Mouse (Mus musculus) T-helper 1 cell (primary cell): ENCODE results near the gene Glrx5.

Experiments
- in situ Hi-C: fragments of 300-600 bp; cut with MboI, MseI; formaldehyde crosslinking; loops from one replicate; pipeline ENCODE4 v1.15.1; 2025; ENCODE audit warnings: high pct_unique_total_duplicates

The Glrx5 gene

GRCm38 (mm10) chr12:105027323-105027991, 5.0 kb upstream of the Glrx5 start:
- in situ Hi-C loops, result no loop called here

GRCm38 (mm10) chr12:105029890-105030289, 2.6 kb upstream of the Glrx5 start:
- in situ Hi-C loops, result loop anchor here (10.0 kb wide), 2 partner anchors 285 to 965 kb away; no protein-coding TSS in a partner anchor

- in situ Hi-C loops, result loop anchor here (10.0 kb wide), 2 partner anchors 287 to 967 kb away; no protein-coding TSS in a partner anchor
Measured at GRCm38 (mm10) chr12:105031081-105032058, 1.1 kb upstream of the Glrx5 start.

GRCm38 (mm10) chr12:105032832-105033775, 616 bp downstream of the Glrx5 start:
- in situ Hi-C loops, result loop anchor here (10.0 kb wide), 2 partner anchors 288 to 968 kb away; no protein-coding TSS in a partner anchor

- in situ Hi-C loops, result loop anchor here (10.0 kb wide), 2 partner anchors 289 to 969 kb away; no protein-coding TSS in a partner anchor
Measured at GRCm38 (mm10) chr12:105034130-105034769, 1.8 kb downstream of the Glrx5 start.

- in situ Hi-C loops, result loop anchor here (10.0 kb wide), 2 partner anchors 293 to 973 kb away; no protein-coding TSS in a partner anchor
Measured at GRCm38 (mm10) chr12:105038211-105038610, 5.7 kb downstream of the Glrx5 start.

- in situ Hi-C loops, result loop anchor here (10.0 kb wide), 2 partner anchors 294 to 974 kb away; no protein-coding TSS in a partner anchor
Measured at GRCm38 (mm10) chr12:105038918-105039317, 6.4 kb downstream of the Glrx5 start.

- in situ Hi-C loops, result loop anchor here (10.0 kb wide), 2 partner anchors 295 to 975 kb away; no protein-coding TSS in a partner anchor
Measured at GRCm38 (mm10) chr12:105039578-105040289, 7.2 kb downstream of the Glrx5 start.

GRCm38 (mm10) chr12:105040950-105041349, 8.5 kb downstream of the Glrx5 start:
- in situ Hi-C loops, result no loop called here

- in situ Hi-C loops, result no loop called here
Measured at GRCm38 (mm10) chr12:105043081-105043480, 10.6 kb downstream of the Glrx5 start.

- in situ Hi-C loops, result no loop called here
Measured at GRCm38 (mm10) chr12:105044775-105045174, 12.3 kb downstream of the Glrx5 start.

- in situ Hi-C loops, result no loop called here
Measured at GRCm38 (mm10) chr12:105048301-105048863, 15.9 kb downstream of the Glrx5 start.

GRCm38 (mm10) chr12:105049813-105050212, 17.3 kb downstream of the Glrx5 start:
- in situ Hi-C loops, result loop anchor here (5.0 to 10.0 kb wide), 3 partner anchors 52 to 375 kb away; partner anchors contain the start of gene Tcl1b5

- in situ Hi-C loops, result loop anchor here (5.0 to 10.0 kb wide), 3 partner anchors 51 to 374 kb away; partner anchors contain the start of gene Tcl1b5
Measured at GRCm38 (mm10) chr12:105050898-105051297, 18.4 kb downstream of the Glrx5 start.

- in situ Hi-C loops, result loop anchor here (5.0 to 10.0 kb wide), 3 partner anchors 48 to 371 kb away; partner anchors contain the start of gene Tcl1b5
Measured at GRCm38 (mm10) chr12:105054041-105054440, 21.6 kb downstream of the Glrx5 start.

GRCm38 (mm10) chr12:105055308-105055707, 22.8 kb downstream of the Glrx5 start:
- in situ Hi-C loops, result loop anchor here (10.0 kb wide), 2 partner anchors 119 to 369 kb away; partner anchors contain the start of gene Tcl1b5

- in situ Hi-C loops, result no loop called here
Measured at GRCm38 (mm10) chr12:105060006-105060405, 27.5 kb downstream of the Glrx5 start.

GRCm38 (mm10) chr12:105063201-105064134, 31.0 kb downstream of the Glrx5 start:
- in situ Hi-C loops, result no loop called here
